Mouse (Mus musculus): ENCODE data around the gene Lexm.

The Lexm gene

DNA sequence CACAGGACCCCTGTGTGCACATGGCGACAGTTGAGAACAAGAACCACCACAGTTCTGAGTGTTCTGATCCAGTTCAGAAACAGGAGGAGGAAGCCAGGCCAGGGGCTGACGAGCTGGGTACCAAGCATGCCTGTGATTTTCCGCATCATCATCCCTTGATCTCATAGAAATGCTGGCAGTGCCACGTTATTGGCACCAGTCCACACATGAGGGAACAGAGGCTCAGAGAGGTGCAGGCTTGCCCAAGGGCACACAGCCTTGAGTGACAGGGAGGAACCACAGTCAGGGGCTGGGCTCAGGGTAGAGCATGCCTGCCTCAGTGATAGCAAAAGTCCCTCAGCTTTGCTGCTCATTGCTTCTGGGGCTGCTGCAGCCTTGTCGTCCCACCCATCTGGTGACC is 10.8 kb upstream of the Lexm start:
- DNase-seq (ENCODE audit: low spot score in 2 of 2) = no peak

DNA sequence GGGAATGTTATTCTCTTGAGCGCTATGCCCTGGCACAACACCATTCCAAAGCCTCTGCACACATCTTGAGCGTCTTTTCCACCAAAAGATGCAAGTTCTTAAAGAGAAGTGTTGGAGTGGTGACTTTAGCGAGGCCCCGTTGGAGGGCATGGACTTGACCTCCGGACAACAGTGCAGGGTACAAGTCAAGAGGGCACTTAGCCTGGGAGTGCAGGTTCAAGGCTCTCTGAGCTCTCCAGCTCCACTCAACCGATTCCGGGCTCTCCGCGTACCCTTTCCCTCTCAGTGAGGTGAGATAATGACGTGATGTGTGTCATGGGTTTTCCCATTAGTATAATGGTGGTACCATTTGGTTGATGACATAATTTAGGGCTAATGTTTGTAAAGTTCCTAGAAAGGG is 7.2 kb upstream of the Lexm start:
- DNase-seq (ENCODE audit: low spot score in 2 of 2) = no peak

DNA sequence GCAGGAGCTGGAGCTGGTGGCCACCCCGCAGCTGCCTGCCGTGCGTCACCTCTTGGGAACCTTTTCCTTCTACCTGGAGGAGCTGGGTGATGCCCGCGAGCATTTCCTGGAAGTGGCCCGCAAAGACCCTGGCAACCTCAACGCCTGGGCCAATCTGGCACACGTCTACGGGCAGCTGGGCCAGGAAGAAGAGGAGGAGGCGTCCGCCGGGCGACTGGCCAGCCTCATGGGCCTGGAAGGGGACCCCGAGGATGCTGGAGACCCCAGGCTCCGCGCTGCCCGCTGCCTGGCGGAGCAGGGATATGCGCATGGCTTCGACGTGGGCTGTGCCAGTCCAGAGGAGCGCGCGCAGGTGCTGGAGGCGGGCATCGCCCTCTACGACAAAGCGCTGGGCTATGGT is 5.7 kb upstream of the Lexm start:
- no peak for DNase-seq (ENCODE audit: low spot score in 2 of 2)

DNA sequence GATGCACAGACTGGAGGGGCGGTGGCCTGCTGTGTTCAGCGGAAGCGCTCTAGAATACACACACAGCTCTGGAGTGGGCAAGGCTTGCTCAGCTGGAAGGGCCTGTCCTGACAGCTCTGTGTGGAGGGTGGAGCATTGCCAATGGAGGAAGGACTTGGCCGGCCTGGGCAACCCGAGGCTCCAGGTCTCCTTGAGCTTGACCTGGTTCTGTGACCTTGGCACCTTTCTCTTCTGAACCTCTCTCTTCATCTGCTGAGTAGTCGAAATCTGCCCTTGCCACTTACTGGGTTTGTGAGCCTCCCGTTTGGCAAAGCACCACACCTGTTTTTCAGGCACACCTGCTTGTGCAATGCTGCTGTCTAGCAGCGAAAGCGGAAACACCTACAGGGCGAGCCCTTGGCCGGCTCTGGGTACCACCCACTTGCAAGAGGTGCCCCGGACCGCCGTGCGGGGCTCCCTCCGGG is 5.0 kb upstream of the Lexm start, which contains the start of gene Ttc22:
TSS of gene Ttc22 (plus strand) at position 403 of the 464 bp plus-strand sequence.
- no peak for DNase-seq (ENCODE audit: low spot score in 2 of 2)

DNA sequence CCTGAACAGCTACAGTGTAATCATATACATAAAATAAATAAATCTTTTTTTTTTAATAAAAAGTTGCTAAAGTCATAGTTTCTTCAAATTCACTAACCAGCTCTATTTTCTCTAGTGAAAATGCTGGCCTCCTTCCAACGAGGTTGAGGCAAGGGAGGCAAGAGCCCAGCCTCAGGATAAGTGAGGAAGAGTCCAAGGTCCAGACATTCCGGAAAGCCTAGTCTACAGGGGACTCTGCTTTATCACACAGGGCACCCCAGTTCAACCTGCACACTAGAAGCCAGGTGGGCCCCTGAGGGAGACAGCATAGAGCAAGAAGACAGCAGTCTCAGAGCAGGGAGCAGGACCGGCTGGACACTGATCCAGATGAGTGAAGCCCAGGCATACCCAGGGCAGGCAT is 4.4 kb upstream of the Lexm start:
- no peak for DNase-seq (ENCODE audit: low spot score in 2 of 2)

DNA sequence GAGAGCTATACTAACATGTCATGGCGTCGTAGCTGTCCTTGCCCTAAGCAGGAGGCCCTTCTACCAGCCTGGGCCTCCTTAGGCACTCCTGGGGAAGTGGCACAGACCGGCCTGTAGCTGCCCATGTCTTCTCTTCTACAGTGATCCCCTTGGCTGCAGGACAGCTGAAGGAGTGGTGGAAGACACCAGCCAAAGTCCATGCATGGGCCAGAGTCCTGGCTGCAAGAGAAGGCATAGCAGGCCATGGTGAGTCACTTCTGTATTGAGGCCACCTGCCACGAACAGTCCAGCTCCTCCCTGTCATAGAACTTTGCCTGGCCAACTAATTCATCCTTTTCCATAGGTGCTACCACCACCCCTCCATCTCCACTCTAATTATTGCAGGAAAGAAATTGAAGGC is 1.9 kb upstream of the Lexm start:
- DNase-seq (ENCODE audit: low spot score in 2 of 2) = no peak

DNA sequence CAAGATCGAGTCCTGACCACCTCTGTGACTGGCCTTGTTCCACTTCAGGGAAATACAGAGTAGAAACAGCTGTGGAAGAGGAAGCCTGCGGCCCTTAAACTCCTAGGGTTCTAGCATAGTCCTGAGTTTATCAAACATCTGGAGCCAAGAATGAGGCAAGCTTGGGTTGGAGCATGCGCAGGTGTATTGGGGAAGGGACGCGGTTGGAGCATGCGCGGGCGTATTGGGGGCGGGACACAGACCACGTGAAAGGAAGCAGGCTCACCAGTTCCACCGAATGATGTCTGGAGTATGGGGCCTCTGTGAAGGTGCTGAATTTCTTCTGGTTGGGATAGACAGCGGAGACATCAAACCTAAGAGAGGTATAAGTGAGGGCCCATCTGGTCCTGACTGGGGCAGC is 1.4 kb downstream of the Lexm start:
- no peak for DNase-seq (ENCODE audit: low spot score in 2 of 2)

DNA sequence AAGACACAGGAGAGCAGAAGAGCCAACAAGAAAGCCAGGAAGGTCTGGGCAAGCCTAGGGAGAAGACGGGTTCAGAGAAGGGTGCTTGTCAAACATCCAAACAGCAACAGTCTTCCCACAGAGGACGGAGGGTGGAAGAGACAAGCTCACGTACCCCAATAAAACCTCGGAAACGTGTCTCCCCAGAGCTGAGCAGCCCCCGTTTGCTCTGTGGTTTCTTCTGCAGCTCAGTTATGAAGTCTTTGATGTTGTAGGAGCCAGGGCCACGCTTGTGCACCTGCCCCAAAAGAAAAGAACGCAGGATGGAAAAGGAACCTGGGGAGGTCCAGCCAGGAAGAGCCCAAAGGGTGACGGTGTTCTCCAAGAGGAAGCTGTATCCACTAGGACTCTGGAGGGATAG is 2.2 kb downstream of the Lexm start:
- no peak for DNase-seq (ENCODE audit: low spot score in 2 of 2)

DNA sequence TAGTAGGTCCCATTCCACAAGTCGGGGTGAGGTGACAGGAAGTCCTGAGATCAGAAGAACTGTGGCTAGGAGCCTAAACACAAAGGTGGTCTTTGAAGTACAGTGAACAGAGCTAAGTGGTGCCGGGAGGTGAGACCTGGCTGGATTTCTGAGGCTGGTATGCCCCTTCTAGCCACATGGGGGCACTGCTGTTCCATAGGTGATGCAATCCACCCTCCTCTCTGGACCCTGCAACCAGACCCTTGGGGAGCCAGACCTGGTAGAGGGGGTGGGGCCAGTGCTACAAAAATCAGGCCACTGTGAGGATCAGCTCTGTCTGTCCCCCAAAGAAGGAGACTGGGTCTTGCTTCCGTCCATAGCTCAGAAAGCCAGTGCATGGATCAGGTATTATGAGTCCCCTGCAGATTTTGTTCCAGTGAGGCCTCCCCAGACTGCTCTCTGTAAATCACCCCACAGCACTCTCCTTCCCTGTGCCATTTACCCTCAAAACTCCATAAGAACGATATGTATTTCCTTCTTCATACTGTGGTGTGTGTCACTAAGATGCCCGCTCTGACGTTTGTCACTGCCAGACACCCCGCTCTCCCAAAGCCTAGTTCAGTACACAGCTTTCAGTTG is 2.8 kb downstream of the Lexm start:
- peak; percentile 58 to 77 for DNase-seq (ENCODE audit: low spot score in 2 of 2)

DNA sequence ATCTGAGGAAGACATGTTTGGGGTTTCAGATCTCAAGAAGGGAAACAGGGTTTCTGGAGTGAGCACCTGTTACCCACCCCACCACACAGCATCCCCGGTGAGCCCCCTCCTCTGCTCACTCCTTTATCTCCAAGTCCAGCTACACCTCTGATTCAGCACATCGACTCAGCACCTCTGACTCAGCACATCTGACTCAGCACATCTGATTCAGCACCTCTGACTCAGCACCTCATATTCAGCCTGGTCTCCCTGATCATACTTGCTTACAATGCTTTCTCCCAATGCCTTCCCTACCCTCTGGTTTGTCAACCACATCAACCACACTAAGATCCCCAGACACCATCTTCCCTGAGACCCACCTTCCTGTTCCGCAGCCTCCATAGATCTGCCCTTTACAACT is 3.5 kb downstream of the Lexm start:
- DNase-seq (ENCODE audit: low spot score in 2 of 2) = no peak

DNA sequence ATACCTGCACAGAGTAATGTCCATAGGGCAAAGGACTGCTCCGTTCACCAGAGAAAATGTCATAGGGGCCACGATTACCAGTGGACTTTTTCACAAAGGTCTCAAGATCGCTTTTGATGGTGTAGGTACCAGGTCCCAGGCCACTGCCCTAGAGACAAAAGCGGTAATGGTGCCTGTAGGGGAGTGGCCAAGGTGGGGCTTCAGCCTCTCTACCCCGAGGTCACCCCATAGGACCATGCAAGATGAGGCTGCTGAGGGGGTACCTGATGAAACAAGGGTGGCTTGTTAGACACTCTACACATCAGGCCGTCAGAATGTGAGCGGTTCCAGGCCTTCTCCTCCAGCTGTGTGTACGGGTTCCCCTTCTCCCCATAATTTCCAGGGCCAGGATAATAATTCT is 3.9 kb downstream of the Lexm start:
- no peak for DNase-seq (ENCODE audit: low spot score in 2 of 2)

DNA sequence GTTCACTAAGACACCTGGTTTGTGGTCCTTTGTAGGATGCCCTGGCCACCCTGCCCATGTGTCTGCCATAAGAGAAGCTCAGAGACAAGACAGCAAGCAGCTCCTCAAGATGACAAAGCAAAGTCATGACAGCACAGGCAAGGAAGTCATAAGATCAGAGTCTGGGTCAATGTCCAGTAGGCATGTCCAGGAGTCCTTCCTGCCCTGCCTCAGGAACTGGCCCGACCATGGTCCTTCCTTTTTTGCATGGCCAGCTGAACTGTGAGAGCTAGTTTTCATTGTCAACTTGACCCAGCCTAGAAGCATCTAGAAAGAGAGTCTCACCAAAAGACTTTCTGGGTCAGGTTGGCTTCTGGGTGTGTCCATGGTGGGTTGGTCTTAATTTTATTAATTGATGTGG is 9.1 kb downstream of the Lexm start:
- no peak for DNase-seq (ENCODE audit: low spot score in 2 of 2)

DNA sequence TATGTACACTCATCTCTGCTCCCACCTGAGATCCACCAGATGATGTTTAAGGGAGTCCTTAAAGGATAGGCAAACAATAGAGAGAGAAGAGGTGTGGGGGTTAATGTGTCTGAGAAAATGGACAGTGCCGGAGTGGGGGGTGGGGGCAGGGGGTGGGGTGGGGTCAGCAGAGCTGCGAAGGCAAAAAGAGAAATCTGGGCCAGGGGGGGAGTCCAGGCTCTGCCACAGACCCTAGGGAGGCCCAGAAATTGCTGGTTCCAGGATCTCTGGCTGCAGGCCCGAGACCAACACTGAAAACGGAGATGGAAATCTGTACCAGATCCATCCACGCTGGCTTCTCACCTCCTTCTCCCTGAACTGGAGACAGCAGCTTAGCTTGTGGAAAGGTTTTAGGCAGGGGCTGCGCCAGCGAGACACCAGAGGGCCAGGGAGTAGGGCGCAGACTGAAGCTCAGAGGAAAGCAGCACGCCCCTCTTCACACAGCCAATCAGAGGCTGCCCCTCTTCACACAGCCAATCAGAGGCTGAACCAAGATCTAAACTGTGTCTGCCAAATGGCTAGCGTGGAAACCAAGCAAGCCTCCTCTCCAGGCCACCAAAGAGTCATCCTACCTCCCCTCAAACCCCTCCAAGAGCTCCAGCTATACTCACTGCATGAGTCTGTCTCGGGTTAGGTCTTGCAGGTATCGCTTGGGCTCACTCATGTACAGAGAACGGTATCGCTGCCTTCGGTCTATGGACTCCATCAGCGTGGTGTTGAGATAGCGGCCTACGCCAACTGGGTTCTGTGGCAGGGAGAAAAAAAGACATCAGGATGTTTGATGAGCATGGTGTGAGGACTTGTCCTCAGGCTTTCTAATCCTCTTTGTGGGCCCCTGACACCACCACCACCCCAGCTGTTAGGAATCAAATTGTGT is 10.1 kb downstream of the Lexm start:
- no peak for DNase-seq (ENCODE audit: low spot score in 2 of 2)

DNA sequence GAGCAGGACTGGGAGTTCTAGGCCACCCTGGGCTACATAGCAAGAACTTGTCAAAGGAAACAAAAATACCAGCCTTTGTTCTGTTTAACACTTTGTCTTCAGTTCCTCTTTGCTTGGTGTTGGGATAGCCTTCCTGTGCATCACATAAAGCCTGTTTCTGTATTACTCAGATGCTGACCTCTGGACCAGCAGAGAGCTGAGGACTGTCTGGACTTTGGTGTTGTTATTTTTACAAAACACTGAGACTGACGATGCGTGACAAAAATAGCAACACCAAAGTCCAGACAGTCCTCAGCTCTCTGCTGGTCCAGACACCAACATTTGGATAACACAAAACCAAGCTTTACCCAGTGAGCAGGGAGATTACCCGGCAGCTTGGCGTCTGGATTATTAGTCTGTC is 16.3 kb downstream of the Lexm start:
- DNase-seq (ENCODE audit: low spot score in 2 of 2) = no peak

DNA sequence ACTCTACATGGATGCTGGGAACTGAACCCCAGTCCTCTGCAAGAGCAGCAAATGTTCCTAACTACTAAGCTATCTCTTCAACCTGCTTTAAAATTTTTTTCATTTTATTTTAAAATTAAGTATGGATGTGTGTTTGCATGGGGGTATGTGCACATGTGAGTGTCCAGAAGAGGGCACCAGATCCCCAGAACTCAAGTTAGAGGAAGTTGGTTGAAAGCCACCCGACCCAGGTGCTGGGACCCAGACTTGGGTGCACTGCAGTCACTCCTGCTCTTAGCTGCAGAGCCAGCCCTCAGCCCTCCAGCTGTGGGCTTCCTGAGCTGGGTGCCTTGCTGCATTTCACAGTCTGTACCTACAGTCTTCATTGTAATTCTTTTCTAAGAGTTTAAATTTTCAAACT is 17.6 kb downstream of the Lexm start:
- DNase-seq (ENCODE audit: low spot score in 2 of 2) = no peak

DNA sequence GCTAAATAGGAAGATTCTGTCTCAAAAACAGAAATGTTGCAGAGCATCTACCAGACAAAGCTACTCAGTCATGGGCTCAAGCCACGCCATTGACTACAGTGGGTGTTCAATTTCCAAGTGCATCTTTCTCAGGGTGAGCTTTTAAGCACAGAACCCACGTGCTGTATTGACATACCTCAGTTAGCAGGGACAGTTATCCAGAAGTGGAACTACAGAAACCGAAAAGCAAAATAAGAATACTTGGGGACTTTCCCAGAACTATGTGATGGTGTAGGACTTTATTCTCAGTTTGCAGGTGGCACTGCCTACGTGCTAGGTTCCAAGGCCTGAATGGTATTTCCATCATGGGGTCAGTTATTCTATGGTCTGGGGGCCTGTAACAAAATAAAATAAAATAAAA is 19.3 kb downstream of the Lexm start:
- no peak for DNase-seq (ENCODE audit: low spot score in 2 of 2)

DNA sequence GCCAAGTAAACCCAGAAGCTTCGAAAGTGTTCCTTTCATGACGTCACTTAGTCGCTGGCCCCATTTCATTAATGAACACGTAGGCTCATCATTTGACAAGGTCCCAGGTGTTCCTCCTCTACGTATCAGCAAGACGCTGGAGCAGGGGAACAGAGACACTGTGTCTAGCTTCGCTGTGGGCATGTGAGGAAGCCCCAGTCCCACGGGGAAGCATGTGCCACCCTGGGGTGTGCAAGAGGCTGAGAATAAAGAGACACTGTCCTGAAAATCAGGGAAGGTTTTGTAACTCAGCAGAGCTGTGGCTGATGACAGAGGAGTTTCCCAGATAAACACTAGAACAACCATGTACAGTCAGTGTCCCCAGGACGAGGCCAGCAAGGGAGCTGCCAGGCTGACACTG is 20.0 kb downstream of the Lexm start:
- DNase-seq (ENCODE audit: low spot score in 2 of 2) = no peak

DNA sequence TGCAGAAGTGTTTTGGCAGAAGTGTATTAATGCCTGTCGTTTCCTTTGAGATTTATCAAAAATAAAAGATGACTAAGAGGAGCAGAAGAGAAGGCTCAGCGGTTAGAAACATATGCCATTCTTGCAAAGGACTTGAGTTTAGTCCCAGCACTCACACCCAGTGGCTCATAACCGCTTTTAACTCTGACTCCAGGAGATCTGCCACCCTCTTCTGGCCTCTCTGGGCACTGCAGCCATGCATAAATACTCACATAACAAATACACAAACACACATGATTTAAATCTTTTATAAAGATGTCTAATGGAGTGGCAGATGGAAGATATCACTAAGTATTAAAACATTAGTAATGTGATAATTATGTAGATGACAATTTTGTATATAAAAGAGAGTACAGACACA is 20.8 kb downstream of the Lexm start:
- DNase-seq (ENCODE audit: low spot score in 2 of 2) = no peak

DNA sequence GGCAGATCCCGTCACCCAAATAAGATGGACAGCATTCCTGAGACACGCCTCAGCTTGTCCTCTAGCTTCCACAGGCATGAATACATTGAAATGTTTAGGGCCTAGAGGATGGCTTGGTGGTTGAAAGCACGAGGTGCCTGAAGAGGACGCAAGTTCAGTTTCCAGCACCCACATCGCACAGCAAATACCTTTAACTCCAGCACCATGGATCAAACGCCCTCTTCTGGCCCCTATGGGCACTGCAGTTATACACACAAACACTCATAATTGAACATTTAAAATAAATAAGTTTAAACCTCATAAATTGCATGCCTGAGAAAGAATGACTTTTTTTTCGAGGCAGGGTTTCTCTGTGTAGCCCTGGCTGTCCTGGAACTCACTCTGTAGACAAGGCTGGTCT is 23.4 kb downstream of the Lexm start:
- DNase-seq (ENCODE audit: low spot score in 2 of 2) = no peak

DNA sequence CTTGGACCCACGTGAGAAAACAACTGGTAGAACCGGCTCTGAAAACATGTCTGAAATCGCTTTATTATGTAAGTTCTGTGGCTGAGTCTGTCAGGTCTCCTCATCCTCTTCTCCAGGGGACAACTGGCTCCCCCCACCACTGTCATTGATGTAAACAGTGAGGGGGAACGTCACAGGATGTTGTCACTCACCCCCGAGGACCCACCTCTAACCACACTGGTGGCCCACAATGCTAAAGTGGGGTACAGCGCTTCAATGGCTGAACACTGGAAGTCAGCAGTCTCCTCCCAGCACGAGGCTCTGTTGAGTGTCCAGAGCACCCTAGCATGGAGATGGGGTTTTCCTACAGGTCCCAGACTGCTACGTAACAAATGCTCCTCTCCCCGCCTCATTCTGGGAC is 26.2 kb downstream of the Lexm start:
- no peak for DNase-seq (ENCODE audit: low spot score in 2 of 2)

DNA sequence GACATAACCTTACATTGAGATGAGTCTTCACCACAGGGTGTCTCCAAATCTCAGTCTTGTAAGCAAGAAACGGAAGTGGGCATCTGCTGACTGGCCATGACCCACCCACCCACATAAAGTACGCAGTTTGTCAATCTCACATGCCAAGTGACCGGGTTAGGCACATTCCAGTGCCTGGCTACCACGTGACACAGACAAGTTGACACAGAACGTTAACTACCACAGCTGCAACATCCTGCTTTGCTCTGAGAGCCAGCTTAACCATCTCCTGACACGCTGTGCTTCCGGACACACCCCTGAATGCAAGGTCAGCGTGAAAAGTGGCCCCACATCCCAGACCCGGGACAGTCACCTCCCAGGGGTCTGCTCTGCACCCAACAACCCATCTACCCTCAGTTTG is 26.9 kb downstream of the Lexm start:
- DNase-seq (ENCODE audit: low spot score in 2 of 2) = no peak

DNA sequence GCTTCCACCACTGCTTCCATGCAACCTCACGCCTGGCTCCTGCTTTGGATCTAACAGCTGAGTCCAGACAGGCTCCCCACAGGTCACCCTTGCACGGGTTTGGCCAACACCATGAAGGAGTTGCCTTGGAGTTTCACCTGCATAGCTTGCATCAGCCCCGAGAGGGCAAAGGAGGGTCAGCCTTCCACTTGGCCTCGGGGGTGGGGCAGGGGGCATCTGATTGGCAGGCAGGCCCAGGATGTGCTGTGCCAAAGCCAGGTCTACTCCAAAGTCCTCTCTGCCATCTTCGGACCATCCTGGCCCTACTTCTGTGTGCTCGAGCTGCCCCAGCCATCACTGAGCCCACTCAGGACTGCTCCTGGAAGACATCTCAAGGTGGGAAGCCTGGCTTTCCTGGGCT is 30.0 kb downstream of the Lexm start:
- no peak for DNase-seq (ENCODE audit: low spot score in 2 of 2)

DNA sequence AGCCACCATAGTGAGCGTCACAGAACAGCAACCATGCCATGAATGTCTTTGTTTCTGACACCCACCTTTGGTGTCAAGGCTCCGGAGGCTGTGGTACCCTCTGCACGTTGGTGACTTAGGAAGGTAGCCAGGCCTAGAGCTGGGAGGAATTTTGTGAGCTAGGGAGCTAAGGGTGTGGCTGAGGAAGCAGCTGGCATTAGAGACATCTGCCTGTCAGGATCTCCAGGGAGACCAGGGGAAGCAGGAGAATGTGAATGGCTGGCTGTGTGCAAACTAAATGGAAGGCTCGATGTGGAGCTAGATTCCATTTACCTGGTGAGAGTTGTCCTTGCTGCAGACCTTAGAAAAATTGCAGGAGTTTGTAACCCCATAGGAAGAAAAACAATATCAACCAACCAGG is 32.4 kb downstream of the Lexm start:
- no peak for DNase-seq (ENCODE audit: low spot score in 2 of 2)

All from frontal cortex, postnatal 14 days (tissue).